Mouse (Mus musculus) lung, adult 2 months (tissue): ENCODE data around the gene H2afx. TPM values are rescaled to one million over a fixed set of nuclear protein-coding genes. Genes with fewer than 3 reads are reported as not detected.
"Not testable (repeated sequence)": the region's sequence is repeated elsewhere in the genome, so short reads cannot be mapped to it uniquely, and the experiment has no call there.

ENCODE experiments used
- DNase-seq: peaks from one replicate; pipeline ENCODE4 v3.0.0; 2022
- H3K4me1 ChIP-seq: fragments of 200-500 bp; 2 replicates; pipeline ENCODE4 v1.6.1; 2011; ENCODE audit warnings: low read length; ENCODE audit not compliant: control insufficient read depth, insufficient read depth
- H3K4me3 ChIP-seq: fragments of 200-500 bp; replicated peaks from 2 replicates; pipeline ENCODE3; 2011; ENCODE audit warnings: low read depth, mild to moderate bottlenecking, control low read depth, low read length; ENCODE audit errors: extremely low read depth
- CTCF ChIP-seq: fragments of 200-500 bp; IDR thresholded peaks from 2 replicates; pipeline ENCODE4 v1.5.1; 2011; ENCODE audit warnings: mild to moderate bottlenecking, low read length, control low read depth; ENCODE audit not compliant: insufficient read depth
- POLR2A ChIP-seq: fragments of 200-500 bp; IDR thresholded peaks from 2 replicates; pipeline ENCODE4 v1.6.1; 2011; ENCODE audit warnings: low read depth, mild to moderate bottlenecking, control low read depth, low read length, borderline replicate concordance; ENCODE audit errors: extremely low read depth
- WGBS: fragments of 180-500 bp; shearing (Covaris S2); methylation state at CpG from one replicate; pipeline ENCODE4 v1.1.7; 2018; 5-methylcytosine and 5-hydroxymethylcytosine counted together
- polyA plus RNA-seq: library from polyadenylated mRNA; depleted of rRNA; stranded (reverse); fragments of >200 nt; gene quantifications from 2 replicates; pipeline ENCODE4 v1.2.3, GENCODE M21; 2012; rRNA removed

Gene H2afx
- polyA plus RNA-seq, 1 experiment: 41.3 TPM

DNA sequence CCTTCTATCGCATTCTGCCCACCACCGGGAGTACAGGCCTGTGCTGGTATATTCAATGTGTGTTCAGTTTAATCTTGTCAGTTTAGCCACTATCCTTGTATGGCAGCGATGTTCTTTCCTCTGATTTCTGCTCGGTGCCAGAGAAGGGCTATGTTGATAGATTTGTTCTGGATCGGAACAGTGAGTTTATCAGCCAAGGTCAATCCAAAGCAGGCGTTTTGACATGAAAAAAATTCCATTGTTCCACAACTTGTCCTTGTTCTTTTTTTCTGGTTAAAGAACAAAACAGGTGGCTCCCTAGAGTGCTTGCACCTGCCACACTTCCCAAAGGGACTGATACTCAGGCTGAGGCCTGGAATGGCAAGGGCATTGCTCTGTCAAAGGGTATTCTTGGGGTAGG, 41.6 kb downstream of the H2afx start:
- TF ChIP-seq CTCF (no peak), POLR2A (no peak)
- WGBS: 75% methylated on average over 6 of the region's 6 CpGs

DNA sequence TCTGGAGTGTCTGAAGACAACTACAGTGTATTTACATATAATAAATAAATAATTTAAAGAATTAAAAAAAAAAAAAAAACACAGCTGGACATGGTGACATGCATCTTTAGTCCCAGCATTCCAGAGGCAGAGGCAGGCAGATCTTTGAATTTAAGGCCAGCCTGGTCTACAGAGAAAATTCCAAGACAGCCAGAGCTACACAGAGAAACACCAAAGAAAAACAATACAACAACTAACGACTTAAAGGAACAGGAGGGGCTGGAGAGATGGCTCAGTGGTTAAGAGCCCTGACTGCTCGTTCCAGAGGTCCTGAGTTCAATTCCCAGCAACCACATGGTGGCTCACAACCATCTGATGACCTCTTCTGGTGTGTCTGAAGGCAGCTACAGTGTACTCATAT, 42.8 kb downstream of the H2afx start:
- not testable (repeated sequence) for H3K4me1 ChIP-seq, DNase-seq, H3K4me3 ChIP-seq
- 64% methylated on average over 2 of the region's 2 CpGs for WGBS

More for the DNA sequence above, 41.6 kb downstream of the H2afx start:
- H3K4me3 ChIP-seq: no peak overlapping the region
- H3K4me1 ChIP-seq: peaks cover 9% of the 10 kb centered on the region
- DNase-seq: no peak

GRCm38 (mm10) chr9:44378153-44378730, 43.7 kb downstream of the H2afx start:
- 69% methylated on average over 5 of the region's 5 CpGs for WGBS
- no peak for DNase-seq
- Histone ChIP-seq H3K4me3 (no peak overlapping the region), H3K4me1 (peaks cover 9% of the 10 kb centered on the region)
- TF ChIP-seq CTCF (no peak), POLR2A (no peak)

DNA sequence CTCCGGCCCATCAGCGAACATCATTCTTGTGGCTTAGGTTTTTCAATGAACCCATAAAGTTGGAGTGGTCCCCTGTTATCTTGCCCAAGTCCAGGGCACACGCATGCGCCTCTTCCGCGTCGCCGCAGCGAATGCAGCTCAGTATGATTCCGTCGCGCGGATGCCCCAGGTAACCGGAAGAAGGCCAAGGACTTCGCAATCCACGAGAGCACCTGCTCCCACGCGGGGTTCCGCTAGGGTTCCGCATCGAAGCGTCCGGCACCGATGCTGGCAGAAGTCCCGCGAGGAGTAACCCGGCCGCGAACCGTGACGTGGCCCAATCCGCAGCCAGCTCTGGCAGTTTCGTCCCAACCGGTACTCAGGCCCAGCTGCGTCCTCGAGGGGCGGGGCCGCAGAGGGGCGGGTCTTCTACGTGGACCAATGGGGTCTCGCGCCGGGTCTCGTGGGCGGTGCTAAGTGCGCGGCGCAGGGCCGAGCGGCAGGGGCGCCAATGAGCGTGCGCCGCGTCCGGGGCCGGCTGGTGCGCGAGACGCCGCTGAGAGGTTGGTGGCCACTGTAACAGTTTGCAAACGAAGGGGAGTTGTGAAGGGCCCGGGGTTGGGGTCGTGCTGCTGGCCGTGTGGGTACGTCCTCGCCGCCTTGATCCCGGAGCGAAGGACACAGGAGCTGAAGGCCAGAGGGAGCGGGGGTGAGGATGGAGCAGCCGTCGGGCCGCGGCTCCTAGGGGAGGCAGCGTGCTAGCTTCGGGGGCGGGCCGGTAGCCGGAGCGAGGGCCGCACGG, 44.8 kb downstream of the H2afx start, which contains the start of gene Hyou1:
Gene Hyou1, plus strand, starts transcription at position 437 of the 781 bp plus-strand sequence.
- WGBS: under 1% methylated on average over 83 of the region's 83 CpGs
- peak; percentile 100 for DNase-seq

DNA sequence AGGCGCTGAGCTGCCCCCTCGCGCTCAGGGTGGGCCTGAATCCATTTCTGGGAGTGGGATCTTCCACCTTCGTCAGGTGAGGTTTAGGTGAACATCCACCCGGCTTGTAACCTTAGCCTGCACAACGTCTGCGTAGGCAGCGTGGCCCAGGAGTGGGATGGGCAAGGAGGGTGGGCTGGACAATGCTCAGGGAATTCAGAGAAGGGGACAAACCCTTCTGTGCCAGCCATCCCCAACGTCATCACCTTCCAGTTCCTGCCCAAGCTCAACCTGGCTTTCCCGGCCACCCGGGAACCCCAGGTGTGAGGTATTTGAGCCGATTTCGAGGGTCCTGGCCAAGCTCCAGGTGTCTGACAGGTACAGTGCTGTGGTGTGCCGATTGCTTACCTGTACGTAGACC, 45.4 kb downstream of the H2afx start:
- no peak for DNase-seq
- TF ChIP-seq POLR2A (no peak), CTCF (no peak)
- 3% methylated on average over 15 of the region's 15 CpGs for WGBS
- H3K4me3 ChIP-seq: peak overlapping the region; percentile 93
- H3K4me1 ChIP-seq: peaks cover 9% of the 10 kb centered on the region

More for the DNA sequence above, 44.8 kb downstream of the H2afx start, which contains the start of gene Hyou1:
- peaks cover 9% of the 10 kb centered on the region for H3K4me1 ChIP-seq
- no peak for TF ChIP-seq CTCF
- peak; percentile 82; the same call in 1 of the 2 replicates for TF ChIP-seq POLR2A
- peak within 1 kb of the TSS; percentile 93 for H3K4me3 ChIP-seq

GRCm38 (mm10) chr9:44384596-44384995, 50.1 kb downstream of the H2afx start:
- DNase-seq: no peak
- no peak overlapping the region for H3K4me3 ChIP-seq
- no peak for TF ChIP-seq POLR2A
- TF ChIP-seq CTCF: no peak
- H3K4me1 ChIP-seq: peaks cover 9% of the 10 kb centered on the region
- 88% methylated on average over 13 of the region's 13 CpGs for WGBS

Other genes starting within 250 kb of the H2afx start
- gene Mfrp, start 233.0 kb upstream of the H2afx start, polyA plus RNA-seq: 0.25 and 0.34 TPM in 2 replicates
- gene C1qtnf5, start 227.4 kb upstream of the H2afx start, polyA plus RNA-seq: 29.0 and 31.0 TPM in 2 replicates
- 0.27 TPM in 1 of 2 replicates, not detected in the other for gene Gm49380, start 221.2 kb upstream of the H2afx start, polyA plus RNA-seq
- gene Rnf26, start 221.2 kb upstream of the H2afx start, polyA plus RNA-seq: 24.6 and 25.0 TPM in 2 replicates
- 170 and 209 TPM in 2 replicates for gene Mcam, start 200.2 kb upstream of the H2afx start, polyA plus RNA-seq
- gene Cbl, start 100.6 kb upstream of the H2afx start, polyA plus RNA-seq: 9.0 and 14.2 TPM in 2 replicates
- 13.8 and 26.9 TPM in 2 replicates for gene Ccdc153, start 94.0 kb upstream of the H2afx start, polyA plus RNA-seq
- 0.11 and 0.12 TPM in 2 replicates for gene Pdzd3, start 83.2 kb upstream of the H2afx start, polyA plus RNA-seq
- gene Nlrx1, start 66.1 kb upstream of the H2afx start, polyA plus RNA-seq: 15.0 and 15.8 TPM in 2 replicates
- 1.7 and 1.9 TPM in 2 replicates for gene Abcg4, start 46.1 kb upstream of the H2afx start, polyA plus RNA-seq
- 16.9 and 21.3 TPM in 2 replicates for gene Hinfp, start 29.0 kb upstream of the H2afx start, polyA plus RNA-seq
- gene C2cd2l, start 14.4 kb upstream of the H2afx start, polyA plus RNA-seq: 77.9 and 88.0 TPM in 2 replicates
- gene Dpagt1, start 8.7 kb upstream of the H2afx start, polyA plus RNA-seq: 50.0 and 58.7 TPM in 2 replicates
- gene Hmbs, start 9.5 kb downstream of the H2afx start, polyA plus RNA-seq: 21.8 and 27.7 TPM in 2 replicates
- gene Vps11, start 27.0 kb downstream of the H2afx start, polyA plus RNA-seq: 21.6 and 30.2 TPM in 2 replicates
- 43.2 and 49.6 TPM in 2 replicates for gene Hyou1, start 44.8 kb downstream of the H2afx start, polyA plus RNA-seq
- 20.7 and 29.8 TPM in 2 replicates for gene Slc37a4, start 62.2 kb downstream of the H2afx start, polyA plus RNA-seq
- 117 and 226 TPM in 2 replicates for gene Rps25, start 72.4 kb downstream of the H2afx start, polyA plus RNA-seq
- gene Trappc4, start 72.9 kb downstream of the H2afx start, polyA plus RNA-seq: 42.2 and 43.8 TPM in 2 replicates
- 16.4 and 23.0 TPM in 2 replicates for gene Ccdc84, start 83.9 kb downstream of the H2afx start, polyA plus RNA-seq
- gene Foxr1, start 106.4 kb downstream of the H2afx start, polyA plus RNA-seq: 0.16 TPM in 1 of 2 replicates, not detected in the other
- gene Upk2, start 120.3 kb downstream of the H2afx start, polyA plus RNA-seq: 4.0 and 4.4 TPM in 2 replicates
- 69.0 and 70.7 TPM in 2 replicates for gene Bcl9l, start 148.1 kb downstream of the H2afx start, polyA plus RNA-seq
- gene Cxcr5, start 227.2 kb downstream of the H2afx start, polyA plus RNA-seq: 6.0 TPM in 2 replicates